Mouse (Mus musculus): ENCODE results near the gene Nucb1. TPM values are rescaled to one million over a fixed set of nuclear protein-coding genes. Genes with fewer than 3 reads are reported as not detected.

The Nucb1 gene
- polyA plus RNA-seq, 1 experiment from 2014 or later = 229 TPM

- no peak overlapping the region for H3K27ac ChIP-seq (ENCODE audit: low read length)
- no peak for ATAC-seq (ENCODE audit: insufficient read depth, low FRiP score)
- no peaks in the 10 kb centered on the region for H3K36me3 ChIP-seq (ENCODE audit: control insufficient read depth, insufficient read depth, low read length)
- no peak overlapping the region for H3K4me2 ChIP-seq (ENCODE audit: low read depth, low read length)
- no peaks in the 10 kb centered on the region for H3K27me3 ChIP-seq (ENCODE audit: control insufficient read depth, insufficient read depth, low read length)
- 76% methylated on average over 22 of the region's 22 CpGs for WGBS
- no peaks in the 10 kb centered on the region for H3K4me1 ChIP-seq (ENCODE audit: control insufficient read depth, insufficient read depth, low read length)
- no peak overlapping the region for H3K4me3 ChIP-seq (replicated peaks; ENCODE audit: low read length)
- H3K9ac ChIP-seq (ENCODE audit: low read length) = no peak overlapping the region
- H3K9me3 ChIP-seq (replicated peaks; ENCODE audit: control insufficient read depth, low read length) = no peaks in the 10 kb centered on the region
These were observed 66.4 kb downstream of the Nucb1 start for GRCm38 (mm10) chr7:45443526-45444420.

Small RNA genes lying within 50 kb of the gene (microRNA-seq; reads per million reads assigned to microRNA genes)
- gene Gm22133 = not detected

Other genes starting within 250 kb of the Nucb1 start
- not detected in 2 replicates for gene Slc6a21, start 232.9 kb downstream of the Nucb1 start, polyA plus RNA-seq (2015; fragmentation: Nextera tagmentation; extraction: Ambion mirVana)
- gene Trpm4, start 176.6 kb downstream of the Nucb1 start, polyA plus RNA-seq (2015; fragmentation: Nextera tagmentation; extraction: Ambion mirVana) = 30.1 and 32.2 TPM in 2 replicates
- 1.0 and 3.1 TPM in 2 replicates for gene Hrc, start 175.1 kb downstream of the Nucb1 start, polyA plus RNA-seq (2015; fragmentation: Nextera tagmentation; extraction: Ambion mirVana)
- gene Ppfia3, start 143.4 kb downstream of the Nucb1 start, polyA plus RNA-seq (2015; fragmentation: Nextera tagmentation; extraction: Ambion mirVana) = 5.5 and 6.3 TPM in 2 replicates
- gene Lin7b, start 139.8 kb downstream of the Nucb1 start, polyA plus RNA-seq (2015; fragmentation: Nextera tagmentation; extraction: Ambion mirVana) = 4.6 and 5.5 TPM in 2 replicates
- 150 and 162 TPM in 2 replicates for gene Snrnp70, start 114.7 kb downstream of the Nucb1 start, polyA plus RNA-seq (2015; fragmentation: Nextera tagmentation; extraction: Ambion mirVana)
- 0.09 TPM in 1 of 2 replicates, not detected in the other for gene Kcna7, start 104.8 kb downstream of the Nucb1 start, polyA plus RNA-seq (2015; fragmentation: Nextera tagmentation; extraction: Ambion mirVana)
- gene Ntf5, start 96.7 kb downstream of the Nucb1 start, polyA plus RNA-seq (2015; fragmentation: Nextera tagmentation; extraction: Ambion mirVana) = 1.3 and 1.6 TPM in 2 replicates
- not detected in 2 replicates for gene Lhb, start 89.6 kb downstream of the Nucb1 start, polyA plus RNA-seq (2015; fragmentation: Nextera tagmentation; extraction: Ambion mirVana)
- gene Gys1, start 75.6 kb downstream of the Nucb1 start, polyA plus RNA-seq (2015; fragmentation: Nextera tagmentation; extraction: Ambion mirVana) = 46.3 and 47.3 TPM in 2 replicates
- 115 and 118 TPM in 2 replicates for gene Ruvbl2, start 72.3 kb downstream of the Nucb1 start, polyA plus RNA-seq (2015; fragmentation: Nextera tagmentation; extraction: Ambion mirVana)
- gene Ftl1, start 50.5 kb downstream of the Nucb1 start, polyA plus RNA-seq (2015; fragmentation: Nextera tagmentation; extraction: Ambion mirVana) = 4,462 and 4,467 TPM in 2 replicates
- gene Bax, start 43.5 kb downstream of the Nucb1 start, polyA plus RNA-seq (2015; fragmentation: Nextera tagmentation; extraction: Ambion mirVana) = 116 and 142 TPM in 2 replicates
- 1.4 and 1.5 TPM in 2 replicates for gene Tulp2, start 28.5 kb downstream of the Nucb1 start, polyA plus RNA-seq (2015; fragmentation: Nextera tagmentation; extraction: Ambion mirVana)
- gene Gm45808, start 23.6 kb downstream of the Nucb1 start, polyA plus RNA-seq (2015; fragmentation: Nextera tagmentation; extraction: Ambion mirVana) = not detected in 2 replicates
- 2.0 and 2.2 TPM in 2 replicates for gene Dhdh, start 21.6 kb downstream of the Nucb1 start, polyA plus RNA-seq (2015; fragmentation: Nextera tagmentation; extraction: Ambion mirVana)
- gene Ppp1r15a, start 15.9 kb upstream of the Nucb1 start, polyA plus RNA-seq (2015; fragmentation: Nextera tagmentation; extraction: Ambion mirVana) = 25.5 and 31.2 TPM in 2 replicates
- gene Plekha4, start 15.9 kb upstream of the Nucb1 start, polyA plus RNA-seq (2015; fragmentation: Nextera tagmentation; extraction: Ambion mirVana) = 2.7 and 3.9 TPM in 2 replicates
- 2.9 and 4.8 TPM in 2 replicates for gene Hsd17b14, start 44.5 kb upstream of the Nucb1 start, polyA plus RNA-seq (2015; fragmentation: Nextera tagmentation; extraction: Ambion mirVana)
- gene Bcat2, start 59.7 kb upstream of the Nucb1 start, polyA plus RNA-seq (2015; fragmentation: Nextera tagmentation; extraction: Ambion mirVana) = 95.7 and 109 TPM in 2 replicates
- gene Fgf21, start 105.1 kb upstream of the Nucb1 start, polyA plus RNA-seq (2015; fragmentation: Nextera tagmentation; extraction: Ambion mirVana) = 0.28 and 0.32 TPM in 2 replicates
- gene Fut1, start 106.9 kb upstream of the Nucb1 start, polyA plus RNA-seq (2015; fragmentation: Nextera tagmentation; extraction: Ambion mirVana) = 1.2 and 1.5 TPM in 2 replicates
- 0.15 TPM in 1 of 2 replicates, not detected in the other for gene Izumo1, start 111.4 kb upstream of the Nucb1 start, polyA plus RNA-seq (2015; fragmentation: Nextera tagmentation; extraction: Ambion mirVana)
- gene Rasip1, start 117.1 kb upstream of the Nucb1 start, polyA plus RNA-seq (2015; fragmentation: Nextera tagmentation; extraction: Ambion mirVana) = 3.3 and 4.4 TPM in 2 replicates
- 10.9 and 14.2 TPM in 2 replicates for gene Mamstr, start 129.6 kb upstream of the Nucb1 start, polyA plus RNA-seq (2015; fragmentation: Nextera tagmentation; extraction: Ambion mirVana)
- 13.8 and 18.8 TPM in 2 replicates for gene Fut2, start 156.0 kb upstream of the Nucb1 start, polyA plus RNA-seq (2015; fragmentation: Nextera tagmentation; extraction: Ambion mirVana)
- gene Ntn5, start 173.6 kb upstream of the Nucb1 start, polyA plus RNA-seq (2015; fragmentation: Nextera tagmentation; extraction: Ambion mirVana) = 0.55 and 1.2 TPM in 2 replicates
- gene Sec1, start 184.0 kb upstream of the Nucb1 start, polyA plus RNA-seq (2015; fragmentation: Nextera tagmentation; extraction: Ambion mirVana) = 2.9 and 3.4 TPM in 2 replicates
- 8.4 and 9.8 TPM in 2 replicates for gene Car11, start 189.4 kb upstream of the Nucb1 start, polyA plus RNA-seq (2015; fragmentation: Nextera tagmentation; extraction: Ambion mirVana)
- 2.7 and 2.9 TPM in 2 replicates for gene Dbp, start 194.7 kb upstream of the Nucb1 start, polyA plus RNA-seq (2015; fragmentation: Nextera tagmentation; extraction: Ambion mirVana)
- 915 and 1,024 TPM in 2 replicates for gene Rpl18, start 205.1 kb upstream of the Nucb1 start, polyA plus RNA-seq (2015; fragmentation: Nextera tagmentation; extraction: Ambion mirVana)
- gene Sphk2, start 207.6 kb upstream of the Nucb1 start, polyA plus RNA-seq (2015; fragmentation: Nextera tagmentation; extraction: Ambion mirVana) = 38.9 and 45.9 TPM in 2 replicates
- 16.0 and 24.7 TPM in 2 replicates for gene Fam83e, start 210.8 kb upstream of the Nucb1 start, polyA plus RNA-seq (2015; fragmentation: Nextera tagmentation; extraction: Ambion mirVana)
- gene Spaca4, start 215.4 kb upstream of the Nucb1 start, polyA plus RNA-seq (2015; fragmentation: Nextera tagmentation; extraction: Ambion mirVana) = 0.79 and 2.2 TPM in 2 replicates